Mouse (Mus musculus): Measurements from ENCODE around the gene Maml3.

Maml3 gene

GRCm38 (mm10) chr3:51963891-51964593 lies 140.8 kb downstream of the Maml3 start:
- CTCF ChIA-PET, result no interaction called here

- CTCF ChIA-PET, result no interaction called here
Measured at GRCm38 (mm10) chr3:51963151-51963791, 141.6 kb downstream of the Maml3 start.

- CTCF ChIA-PET, result interaction anchor here (0.6 kb wide), 1 partner anchor 1499 kb away, joined by 4 read pairs; no protein-coding TSS in a partner anchor
Measured at GRCm38 (mm10) chr3:51958751-51959150, 146.1 kb downstream of the Maml3 start.

GRCm38 (mm10) chr3:51954441-51954840 lies 150.4 kb downstream of the Maml3 start:
- CTCF ChIA-PET, result no interaction called here

- CTCF ChIA-PET, result no interaction called here
Measured at GRCm38 (mm10) chr3:51953927-51954326, 150.9 kb downstream of the Maml3 start.

- CTCF ChIA-PET, result no interaction called here
Measured at GRCm38 (mm10) chr3:51952728-51953623, 151.9 kb downstream of the Maml3 start.

GRCm38 (mm10) chr3:51952267-51952666 lies 152.6 kb downstream of the Maml3 start:
- CTCF ChIA-PET, result no interaction called here

GRCm38 (mm10) chr3:51949651-51950050 lies 155.2 kb downstream of the Maml3 start:
- CTCF ChIA-PET, result no interaction called here

- CTCF ChIA-PET, result interaction anchor here (0.6 kb wide), 1 partner anchor 321 kb away, joined by 4 read pairs; the partner anchor contains the start of gene Foxo1
Measured at GRCm38 (mm10) chr3:51947168-51947567, 157.7 kb downstream of the Maml3 start.

GRCm38 (mm10) chr3:51943642-51944041 lies 161.2 kb downstream of the Maml3 start:
- CTCF ChIA-PET, result no interaction called here

GRCm38 (mm10) chr3:51941781-51942180 lies 163.1 kb downstream of the Maml3 start:
- CTCF ChIA-PET, result no interaction called here

GRCm38 (mm10) chr3:51939864-51940263 lies 165.0 kb downstream of the Maml3 start:
- CTCF ChIA-PET, result no interaction called here

GRCm38 (mm10) chr3:51939054-51939453 lies 165.8 kb downstream of the Maml3 start:
- CTCF ChIA-PET, result interaction anchor here (0.7 kb wide), 1 partner anchor 42 kb away, joined by 3 read pairs; no protein-coding TSS in a partner anchor

- CTCF ChIA-PET, result no interaction called here
Measured at GRCm38 (mm10) chr3:51937176-51937575, 167.7 kb downstream of the Maml3 start.

GRCm38 (mm10) chr3:51934531-51935485 lies 170.1 kb downstream of the Maml3 start:
- CTCF ChIA-PET, result no interaction called here

- CTCF ChIA-PET, result no interaction called here
Measured at GRCm38 (mm10) chr3:51928188-51928587, 176.7 kb downstream of the Maml3 start.

- CTCF ChIA-PET, result no interaction called here
Measured at GRCm38 (mm10) chr3:51927591-51927990, 177.3 kb downstream of the Maml3 start.

- CTCF ChIA-PET, result no interaction called here
Measured at GRCm38 (mm10) chr3:51927043-51927442, 177.8 kb downstream of the Maml3 start.

- CTCF ChIA-PET, result no interaction called here
Measured at GRCm38 (mm10) chr3:51925758-51926157, 179.1 kb downstream of the Maml3 start.

- CTCF ChIA-PET, result no interaction called here
Measured at GRCm38 (mm10) chr3:51924636-51925035, 180.2 kb downstream of the Maml3 start.

- CTCF ChIA-PET, result no interaction called here
Measured at GRCm38 (mm10) chr3:51923800-51924199, 181.1 kb downstream of the Maml3 start.
